Mouse (Mus musculus) gonadal fat pad, adult 2 months (tissue): ENCODE data around the gene Mtch1. TPM values are rescaled to one million over a fixed set of nuclear protein-coding genes. Genes with fewer than 3 reads are reported as not detected.
"Not testable (repeated sequence)": the region's sequence is repeated elsewhere in the genome, so short reads cannot be mapped to it uniquely, and the experiment has no call there.

ENCODE experiments used
- DNase-seq: peaks from one replicate; pipeline ENCODE4 v3.0.0-alpha.2; 2012; ENCODE audit warnings: low read depth
- polyA plus RNA-seq: library from polyadenylated mRNA; depleted of rRNA; stranded (reverse); fragments of >200 nt; gene quantifications from 2 replicates; pipeline ENCODE4 v1.2.3, GENCODE M21; 2012

The Mtch1 gene
- polyA plus RNA-seq, 1 experiment: 681 TPM

DNA sequence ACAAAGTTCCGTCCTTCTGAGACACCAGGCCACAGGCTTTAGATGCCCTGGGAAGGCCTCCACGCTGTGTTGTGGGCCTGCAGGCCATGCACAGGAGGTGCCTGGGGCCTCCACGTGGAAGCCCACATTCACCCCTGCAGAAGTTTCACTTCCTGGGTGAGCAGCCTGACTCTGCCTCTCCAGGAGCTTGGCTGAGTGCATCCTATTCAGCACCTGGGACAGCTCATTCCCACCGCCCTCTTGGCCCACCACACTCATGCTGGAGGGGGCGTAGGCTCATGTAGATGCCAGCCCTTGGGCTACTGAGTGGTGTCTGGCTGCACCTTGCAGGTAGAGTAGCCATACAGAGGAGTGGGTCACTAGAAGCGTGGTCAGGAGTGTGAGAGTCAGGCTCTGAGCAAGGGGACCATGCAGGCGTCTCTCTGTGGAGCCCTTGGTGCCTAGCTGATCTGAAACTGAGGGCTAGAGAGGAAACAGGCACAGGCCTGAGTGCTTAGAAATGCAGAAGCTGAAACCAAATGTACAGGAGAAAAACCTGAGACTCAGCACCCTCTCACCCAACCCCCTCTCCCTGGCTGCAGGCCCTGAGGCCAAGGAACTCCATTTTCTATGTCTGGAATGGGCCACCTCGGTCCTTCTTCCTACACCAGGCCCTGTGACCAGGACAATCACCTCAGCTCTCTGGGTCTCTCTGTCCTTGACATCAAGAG lies 14.4 kb upstream of the Mtch1 start:
- DNase-seq: no peak

DNA sequence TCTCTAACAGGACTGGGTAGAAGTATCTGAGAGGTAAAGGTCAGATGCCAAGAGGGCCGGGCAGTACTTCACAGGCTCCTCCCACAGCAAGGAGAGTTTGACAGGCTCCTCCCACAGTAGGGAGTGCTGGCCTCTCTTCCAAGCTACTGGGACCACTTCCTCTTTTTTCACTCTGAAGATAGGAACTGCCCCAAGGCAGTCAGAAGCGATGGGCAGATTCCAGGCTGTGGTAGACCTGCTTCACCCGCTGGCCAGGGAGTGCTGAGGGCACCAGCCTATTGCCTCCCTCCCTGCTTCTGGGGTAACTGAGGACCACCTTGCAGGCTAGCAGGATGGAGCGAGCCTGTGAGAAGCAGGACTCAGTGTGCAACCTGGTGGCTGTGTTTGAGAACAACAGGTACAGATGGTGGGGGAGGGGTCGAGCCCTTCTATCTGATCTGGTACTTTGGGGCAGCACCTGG lies 13.1 kb upstream of the Mtch1 start, which contains the start of gene Fgd2:
Gene Fgd2, plus strand, starts transcription at position 154 of the 461 bp plus-strand sequence.
- DNase-seq: no peak

DNA sequence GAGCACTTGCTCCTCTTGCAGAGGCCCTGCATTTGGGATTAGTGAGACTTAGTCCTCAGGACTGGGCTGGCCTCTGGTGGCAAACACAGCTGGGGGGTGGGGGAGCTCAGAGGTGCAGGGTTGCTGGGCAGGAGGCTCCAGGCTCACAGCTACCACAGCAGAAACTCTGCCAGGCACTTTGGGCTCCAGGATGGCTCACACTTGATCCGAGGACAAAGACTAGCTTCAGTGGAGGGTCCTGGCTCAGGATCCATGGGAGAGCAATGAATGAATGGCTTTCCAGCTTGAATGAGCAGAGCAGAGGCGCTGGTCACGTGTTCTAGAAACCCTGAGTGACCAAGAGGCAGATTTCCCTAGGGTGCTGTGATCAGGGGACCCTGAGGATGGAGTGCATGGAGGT lies 11.2 kb upstream of the Mtch1 start:
- no peak for DNase-seq

DNA sequence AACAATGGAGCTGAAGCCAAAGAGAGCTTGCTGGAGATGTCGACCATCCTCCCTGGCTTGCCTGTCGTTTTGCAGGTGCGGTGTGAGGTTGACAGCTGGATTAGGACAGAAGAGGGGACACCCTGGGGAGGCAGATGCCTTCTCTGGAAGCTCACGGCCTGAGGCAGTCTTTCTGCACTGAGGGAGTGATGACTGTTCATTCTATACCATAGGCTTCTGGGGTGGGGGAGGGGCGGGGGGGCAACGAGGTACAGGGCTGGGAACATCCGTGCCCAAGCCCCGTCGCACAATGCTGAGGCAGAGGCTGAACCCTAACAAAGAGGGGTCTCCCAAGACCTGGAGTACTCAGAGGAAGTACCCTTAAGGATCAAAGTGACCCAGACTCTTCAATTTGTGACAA lies 9.1 kb upstream of the Mtch1 start:
- DNase-seq: no peak

DNA sequence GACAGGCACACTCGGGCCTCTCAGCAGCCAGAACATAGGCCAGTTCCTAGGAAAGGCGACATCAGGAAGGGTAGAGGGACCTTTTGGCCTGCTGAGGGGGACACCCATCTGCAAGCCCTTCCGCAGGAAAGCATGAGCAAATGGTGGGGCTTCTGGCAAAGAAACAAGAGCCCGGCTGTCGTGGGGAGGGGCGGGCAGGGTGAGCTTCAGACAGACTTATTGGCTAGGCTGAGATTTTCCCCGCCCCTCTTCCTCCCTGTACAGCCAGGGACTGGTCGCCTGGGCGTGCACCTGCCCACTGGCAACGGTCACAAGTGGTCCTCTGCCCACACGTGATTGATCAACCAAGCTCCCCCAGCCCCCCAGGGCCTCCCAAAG lies 8.7 kb upstream of the Mtch1 start:
- DNase-seq: no peak

DNA sequence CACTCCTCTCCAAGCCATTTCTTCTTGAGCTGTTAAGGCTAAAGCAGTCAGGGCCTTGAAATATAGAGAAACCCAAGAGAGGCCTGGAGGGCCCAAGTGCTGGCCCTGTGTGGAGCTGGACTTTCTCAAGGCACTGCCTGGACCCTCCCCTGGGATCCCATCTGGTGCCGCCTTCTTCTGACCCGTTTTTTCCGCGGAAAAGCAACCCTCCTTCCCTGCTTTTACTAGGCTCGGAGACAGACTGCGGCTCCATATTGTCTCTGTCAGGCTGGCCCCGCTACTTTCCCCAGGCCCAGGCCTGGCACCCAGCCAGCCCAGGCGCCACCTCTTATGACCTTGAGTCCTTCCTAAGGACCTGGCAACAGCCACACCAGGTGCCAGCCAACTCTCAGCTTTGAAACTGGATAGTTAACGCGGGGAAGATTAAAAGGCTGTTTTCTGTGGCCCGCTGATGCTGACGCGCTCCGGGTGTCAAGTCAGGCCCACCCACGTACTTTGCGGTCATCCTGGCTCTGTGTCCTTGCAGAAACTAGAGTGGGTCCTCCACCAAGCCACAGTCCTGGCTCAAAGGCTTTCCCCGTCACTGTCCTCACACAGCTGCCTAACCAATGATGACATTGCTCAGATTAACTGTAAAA lies 8.2 kb upstream of the Mtch1 start:
- no peak for DNase-seq

DNA sequence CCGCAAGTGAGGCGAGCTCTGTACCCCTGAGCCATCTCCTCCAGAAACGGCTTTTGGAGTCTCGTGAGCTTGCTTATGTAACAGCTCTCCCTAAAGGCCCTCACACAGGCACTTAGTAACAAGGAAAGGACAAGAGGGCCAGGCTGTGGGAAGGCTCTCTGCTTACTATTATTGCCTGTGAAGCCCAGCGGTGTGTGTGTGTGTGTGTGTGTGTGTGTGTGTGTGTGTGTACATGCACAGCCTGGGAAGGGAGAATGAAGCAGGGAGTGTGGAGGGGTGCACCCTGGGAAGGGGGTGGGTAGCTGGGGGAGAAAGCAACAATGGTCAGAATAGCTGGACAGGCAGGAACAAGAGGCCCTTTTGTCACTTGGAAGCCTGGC lies 7.7 kb upstream of the Mtch1 start:
- no peak for DNase-seq

DNA sequence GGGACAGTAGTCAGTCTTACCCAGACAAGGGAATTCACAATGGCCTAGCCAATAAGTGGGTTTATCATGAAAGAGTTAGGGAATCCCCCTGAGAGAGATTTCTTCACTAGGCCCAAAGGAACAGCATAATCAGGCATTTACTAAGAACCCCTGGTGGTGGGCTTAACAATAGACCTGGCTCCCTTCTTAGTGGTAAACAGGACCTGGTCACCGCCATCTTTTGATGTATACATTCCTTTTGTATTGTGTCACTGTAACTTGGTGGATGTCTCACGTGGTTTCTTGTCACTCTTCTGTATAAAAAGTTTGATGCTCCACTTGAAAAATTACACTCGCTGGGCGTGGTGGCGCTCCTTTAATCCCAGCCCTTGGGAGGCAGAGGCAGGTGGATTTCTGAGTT lies 3.3 kb upstream of the Mtch1 start:
- not testable (repeated sequence) for DNase-seq

DNA sequence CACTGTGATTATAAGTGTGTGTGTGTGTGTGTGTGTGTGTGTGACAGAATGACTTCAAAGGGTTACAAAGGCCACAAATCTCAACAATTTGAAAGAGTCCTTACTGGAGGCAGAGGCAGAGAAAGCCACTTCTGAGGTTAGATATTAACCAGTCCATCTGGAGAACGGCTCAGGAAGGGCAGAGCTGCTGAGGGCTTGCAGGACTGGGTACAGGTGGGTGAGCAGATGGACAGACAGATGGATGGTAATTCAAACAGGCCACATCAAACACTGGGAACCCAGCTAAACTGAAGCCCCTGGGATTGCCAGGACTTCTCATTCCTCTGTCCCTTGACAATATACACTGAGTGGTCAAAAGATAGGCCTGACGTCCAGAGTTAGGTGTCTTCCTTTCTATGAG lies 1.3 kb upstream of the Mtch1 start:
- no peak for DNase-seq

DNA sequence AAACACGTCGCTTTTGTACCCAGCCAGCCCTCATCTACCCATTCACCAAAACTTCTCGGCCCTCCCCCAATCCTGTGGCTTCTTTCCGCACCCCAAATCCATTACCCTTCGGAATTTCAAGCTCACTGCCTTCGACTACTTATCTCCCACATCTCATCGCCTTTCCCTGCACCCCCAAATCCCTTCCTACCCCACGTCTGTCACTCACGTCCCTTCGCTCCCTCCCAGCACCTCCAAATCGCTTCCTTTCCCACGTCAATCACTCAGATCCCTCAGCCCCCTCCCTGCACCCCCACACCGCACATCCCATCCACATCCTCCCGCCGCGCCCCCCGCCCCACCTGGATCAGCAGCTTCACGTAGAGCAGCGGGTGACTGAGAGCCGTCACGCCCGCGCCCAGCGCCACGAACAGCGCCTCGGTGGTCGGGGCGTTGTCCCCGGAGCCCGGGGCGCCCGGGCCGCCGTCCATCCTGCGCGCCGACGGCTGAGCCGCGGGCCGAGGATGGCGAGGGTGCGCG lies 549 bp downstream of the Mtch1 start:
- DNase-seq: no peak

DNA sequence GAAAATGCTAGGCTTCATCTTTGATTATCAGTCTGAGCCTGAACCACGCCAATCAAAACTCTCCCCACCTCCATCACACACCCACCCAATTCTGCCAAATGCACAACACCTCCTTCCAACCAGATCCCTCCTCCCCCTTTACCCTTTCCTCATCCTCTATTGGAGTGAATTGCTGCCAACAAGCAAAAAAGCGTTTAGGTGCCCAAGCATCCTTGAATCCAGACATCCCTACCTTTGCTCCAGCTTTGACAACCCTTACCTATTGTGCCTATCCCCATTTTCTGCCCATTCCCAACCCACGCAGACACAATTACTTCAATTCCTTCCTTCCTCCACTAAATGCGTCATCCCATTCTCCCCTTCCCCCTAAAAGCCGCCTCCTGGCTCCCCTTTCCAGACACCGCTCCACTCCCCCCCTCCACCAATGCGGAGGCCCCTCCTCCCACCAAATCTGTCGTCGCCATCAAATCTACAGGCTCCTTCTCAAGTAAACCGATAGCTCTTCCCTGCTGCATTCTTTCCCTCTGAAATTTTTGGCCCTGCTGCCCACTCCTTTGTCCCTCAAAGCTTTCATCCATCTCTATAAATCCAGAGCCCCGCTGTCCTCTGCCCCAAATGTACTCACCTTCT lies 1.1 kb downstream of the Mtch1 start:
- DNase-seq: no peak

DNA sequence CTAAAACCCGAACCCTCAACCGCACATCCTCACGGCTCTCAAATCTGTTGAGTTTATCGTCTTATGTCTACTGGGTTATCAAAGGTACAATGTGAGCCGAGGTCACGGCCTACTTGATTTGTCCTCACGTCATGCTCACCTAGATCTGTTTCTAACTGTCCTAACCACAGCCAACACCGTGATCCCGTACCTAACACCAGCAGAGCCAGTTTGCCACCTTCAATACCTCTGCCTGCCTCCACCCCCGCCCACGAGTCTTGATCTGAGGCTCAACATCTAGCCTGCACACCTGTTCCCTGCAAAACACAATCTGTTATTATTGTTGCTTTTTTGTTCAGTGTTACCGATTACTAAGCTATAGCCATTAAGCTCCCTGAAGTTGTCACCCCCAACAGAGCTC lies 2.5 kb downstream of the Mtch1 start:
- DNase-seq: no peak

DNA sequence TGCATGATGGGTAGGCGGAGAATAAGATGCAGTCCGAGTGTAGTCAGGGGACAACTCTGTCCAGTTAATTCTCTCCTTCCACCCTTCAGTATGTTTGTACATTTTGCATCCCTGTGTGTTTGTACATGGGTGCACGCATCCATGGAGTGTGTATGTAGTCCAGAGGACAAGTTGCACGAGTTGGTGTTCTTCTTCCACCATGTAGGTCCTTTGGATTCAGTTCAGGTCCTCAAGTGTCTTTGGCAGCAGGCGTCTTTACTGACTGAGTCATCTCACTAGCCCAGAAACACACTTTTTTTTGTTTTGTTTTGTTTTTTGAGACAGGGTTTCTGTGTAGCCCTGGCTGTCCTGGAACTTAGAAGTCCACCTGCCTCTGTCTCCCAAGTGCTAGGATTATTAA lies 4.5 kb downstream of the Mtch1 start:
- DNase-seq: no peak

DNA sequence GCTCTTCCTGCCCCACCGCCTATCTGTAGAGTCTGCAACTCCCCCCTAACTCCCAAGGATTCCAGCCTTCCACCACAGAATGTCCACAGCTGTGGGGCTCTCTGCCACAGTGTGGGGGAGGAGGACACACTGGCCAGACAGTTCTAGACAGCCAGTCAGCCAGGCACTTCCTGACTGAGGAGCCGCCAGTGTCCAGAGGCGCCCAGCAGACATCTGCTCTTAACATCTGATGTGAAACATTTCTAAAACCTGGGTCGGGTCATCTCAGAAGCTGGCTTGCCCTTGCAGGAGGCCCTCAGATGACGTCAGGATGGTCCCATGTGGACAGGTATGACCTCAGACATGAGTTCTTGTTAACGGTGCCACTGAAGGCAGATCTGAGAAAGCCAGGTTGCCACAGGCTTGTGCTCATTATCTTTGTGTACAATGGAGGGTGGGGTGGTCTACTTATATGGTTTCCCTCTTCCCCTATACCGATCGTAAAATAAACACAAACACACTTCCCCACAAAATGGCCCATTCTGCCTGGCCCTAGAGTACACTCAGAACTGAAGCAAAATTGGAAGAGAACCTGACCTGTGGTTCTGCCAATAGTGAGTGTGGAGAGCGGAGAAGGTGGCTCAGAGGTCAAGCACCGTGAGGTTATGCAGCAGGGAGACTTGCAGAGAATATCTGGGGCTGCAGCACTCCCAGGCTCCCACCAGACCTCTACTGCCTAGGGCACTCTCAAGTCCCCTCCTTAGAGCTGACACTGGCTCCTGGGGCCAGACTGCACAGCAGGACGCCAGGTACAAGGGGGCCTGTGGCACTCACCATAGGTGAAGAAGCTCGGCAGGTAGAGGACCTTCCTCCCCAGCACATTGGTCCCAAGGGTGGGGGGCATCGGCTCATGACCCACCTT lies 5.5 kb downstream of the Mtch1 start:
- DNase-seq: no peak

DNA sequence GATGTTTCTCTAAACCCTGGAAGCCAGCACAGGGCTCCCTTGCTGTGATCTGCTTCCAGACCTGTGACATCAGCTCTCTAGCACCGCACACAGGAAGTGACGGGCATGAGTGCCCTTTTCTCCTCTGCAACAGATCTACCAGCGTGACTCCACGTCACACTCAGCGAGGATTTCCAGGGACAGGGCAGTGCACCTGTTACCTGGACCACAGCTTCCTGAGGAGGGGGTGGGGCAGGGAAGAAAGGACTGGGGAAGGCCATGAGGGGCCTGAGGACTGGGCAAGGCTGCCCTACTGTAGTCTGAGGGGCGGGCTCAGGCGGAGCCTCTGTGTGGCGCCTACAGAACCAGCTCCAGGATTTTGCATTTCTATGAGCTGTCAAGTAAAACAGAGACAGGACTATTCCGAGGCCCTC lies 6.1 kb downstream of the Mtch1 start:
- DNase-seq: no peak

DNA sequence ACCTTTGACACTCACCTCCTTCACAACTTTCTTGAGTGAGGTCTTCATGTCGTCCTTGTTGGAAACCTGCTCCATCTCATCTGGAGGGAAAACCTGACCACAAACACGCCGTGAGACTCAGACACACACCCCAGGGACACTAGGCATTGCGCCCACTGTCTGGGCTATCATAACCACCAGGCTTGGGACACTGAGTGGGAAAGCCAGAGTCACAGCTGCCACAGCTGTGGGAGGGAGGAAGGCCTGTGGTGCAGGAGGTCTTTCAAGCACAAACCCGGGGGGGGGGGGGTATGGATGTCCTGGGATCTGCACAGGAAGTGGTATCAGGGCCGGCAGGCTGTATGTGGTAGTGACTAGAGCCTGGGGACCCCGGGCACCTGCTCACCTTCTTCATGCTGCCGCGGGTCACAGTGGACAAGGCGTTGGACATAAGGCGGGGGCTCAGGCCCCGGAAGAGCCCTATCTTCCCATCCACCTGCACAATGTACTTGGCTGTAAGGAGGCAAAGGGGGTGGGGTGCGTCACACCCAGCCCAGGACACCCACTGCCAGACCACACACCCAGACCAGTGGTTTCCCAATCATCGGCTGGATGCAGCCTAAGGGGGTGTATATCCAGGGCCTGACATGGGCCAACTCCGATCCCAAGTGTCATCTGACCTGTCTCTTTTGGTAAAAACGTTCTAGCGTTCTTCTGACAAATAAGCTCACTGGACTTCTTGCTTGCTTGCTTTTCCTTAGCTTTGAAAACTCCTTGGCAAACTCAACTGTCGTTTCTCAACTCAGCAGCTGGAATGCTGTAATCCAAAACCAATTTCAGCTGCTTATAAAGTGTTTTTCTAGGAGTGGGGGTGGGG lies 7.1 kb downstream of the Mtch1 start:
- DNase-seq: no peak

DNA sequence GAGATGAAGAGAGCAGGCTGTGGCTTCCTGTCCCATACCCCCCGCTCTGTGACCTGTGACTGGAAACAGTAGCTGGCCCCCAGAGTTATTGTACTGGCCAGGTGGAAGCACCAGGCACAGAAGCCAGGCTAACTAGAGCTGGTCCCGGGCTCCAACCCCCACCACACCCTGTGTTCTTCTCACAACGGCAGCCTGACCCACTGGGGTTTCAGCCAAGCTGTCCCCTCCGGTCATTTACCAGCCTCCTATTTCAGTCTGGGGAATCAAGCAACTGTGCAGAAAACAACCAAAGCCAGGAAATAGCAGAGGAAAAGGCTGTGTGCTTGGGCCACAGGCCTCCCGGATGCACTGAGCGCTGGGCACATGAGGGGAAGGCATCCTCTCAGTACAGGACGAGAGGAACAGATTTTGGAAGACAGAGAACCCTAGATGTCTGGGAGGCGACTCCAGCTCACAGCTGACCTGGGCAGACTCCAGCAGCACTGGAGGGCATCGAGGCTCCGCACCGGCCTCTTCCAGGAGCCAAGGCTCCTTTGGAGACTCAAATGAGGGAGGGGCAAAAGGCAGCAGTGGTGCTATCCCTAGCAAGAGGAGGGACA lies 8.5 kb downstream of the Mtch1 start:
- no peak for DNase-seq

DNA sequence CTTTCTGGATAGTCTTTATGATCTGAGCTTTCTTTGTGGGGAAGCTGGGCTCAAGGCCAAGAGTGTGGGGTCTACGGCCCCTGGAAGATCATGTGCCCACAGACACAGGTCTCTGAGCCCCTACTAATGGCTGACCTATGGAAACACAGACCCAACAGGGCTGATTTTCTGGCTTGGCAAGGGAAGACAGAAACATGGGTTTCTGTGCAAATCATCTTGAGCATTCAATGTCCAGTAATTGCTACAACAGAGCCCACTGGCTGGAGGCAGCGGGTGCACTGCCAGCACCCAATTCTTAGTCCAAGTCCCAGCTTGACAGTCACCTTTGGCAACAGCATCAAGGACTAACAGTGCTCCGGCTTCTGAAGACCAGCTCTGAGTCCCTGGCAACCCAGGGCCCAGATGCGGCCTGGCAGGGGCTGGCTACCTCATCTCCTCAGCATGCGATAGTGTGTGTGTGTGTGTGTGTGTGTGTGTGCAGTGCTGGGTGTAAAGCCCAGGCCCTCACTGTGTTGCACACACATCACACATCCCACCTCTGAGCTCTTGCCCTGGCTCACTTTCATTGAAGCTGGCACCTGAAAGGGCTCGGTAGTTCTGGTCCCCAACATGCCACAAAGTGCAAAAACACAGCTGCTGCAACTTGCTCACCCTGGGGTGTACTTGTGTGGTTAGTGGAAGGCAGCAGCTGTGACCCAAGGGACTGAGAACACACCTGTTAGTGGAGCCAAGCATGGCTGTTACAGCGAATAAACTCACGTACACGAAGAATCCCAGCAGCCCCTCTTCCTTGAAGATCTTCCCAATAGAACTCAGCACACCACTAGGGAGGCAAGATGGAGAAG lies 9.5 kb downstream of the Mtch1 start:
- no peak for DNase-seq

DNA sequence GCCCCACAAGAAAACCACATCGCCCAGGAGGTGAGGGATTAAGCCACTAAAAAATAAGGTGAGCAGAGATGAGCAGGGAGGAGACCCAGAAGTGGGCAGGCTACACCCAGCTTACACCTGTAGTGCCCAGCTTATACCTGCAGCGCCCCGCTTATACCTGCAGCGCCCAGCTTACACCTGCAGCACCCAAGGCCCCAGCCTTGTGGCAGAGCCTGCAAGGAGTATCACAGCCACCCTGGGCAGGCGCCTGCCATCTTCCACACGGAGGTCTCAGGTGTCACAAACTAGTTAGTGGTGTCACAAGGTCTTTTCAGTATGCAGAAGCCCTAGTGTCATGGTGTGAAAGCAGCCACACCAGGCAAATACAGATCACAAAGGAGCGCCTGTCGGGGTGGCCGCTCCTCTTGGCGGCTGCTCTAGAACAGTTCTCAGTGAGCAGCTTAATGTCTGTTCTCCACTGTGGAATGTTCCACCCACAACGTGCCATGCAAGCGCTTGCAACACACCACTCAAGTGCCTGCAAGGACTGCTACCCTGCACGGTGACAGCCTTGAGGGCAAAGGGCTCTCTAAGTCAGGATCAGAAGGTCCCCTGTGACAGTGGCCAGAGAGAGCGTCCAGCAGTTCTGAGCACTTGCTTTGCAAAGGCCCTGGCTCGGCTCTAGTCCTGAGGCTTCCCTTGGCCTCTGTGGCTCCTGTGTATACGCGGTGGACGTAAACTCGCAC lies 11.3 kb downstream of the Mtch1 start:
- DNase-seq: no peak
